Mouse (Mus musculus) liver, embryonic 14.5 days (tissue): Measurements from ENCODE around the gene Fxyd7.

ENCODE experiments used
- CTCF ChIP-seq: IDR thresholded peaks from 2 replicates; pipeline ENCODE4 v1.5.1; 2016; ENCODE audit warnings: antibody characterized with exemption, low read depth, control low read depth
- EP300 ChIP-seq: IDR thresholded peaks from 2 replicates; pipeline ENCODE4 v1.6.1; 2016; ENCODE audit warnings: antibody characterized with exemption, low read depth

GRCm38 (mm10) chr7:31082106-31082505, 30.8 kb upstream of the Fxyd7 start:
- TF ChIP-seq CTCF (no peak), EP300 (no peak)
